Mouse (Mus musculus): ENCODE results near the gene Timm23. TPM values are rescaled to one million over a fixed set of nuclear protein-coding genes. Genes with fewer than 3 reads are reported as not detected.
A peak's percentile ranks its signal among the peaks of the same experiment; 100 is the strongest.

The Timm23 gene
- polyA plus RNA-seq, 1 experiment from 2014 or later: 315 TPM

DNA sequence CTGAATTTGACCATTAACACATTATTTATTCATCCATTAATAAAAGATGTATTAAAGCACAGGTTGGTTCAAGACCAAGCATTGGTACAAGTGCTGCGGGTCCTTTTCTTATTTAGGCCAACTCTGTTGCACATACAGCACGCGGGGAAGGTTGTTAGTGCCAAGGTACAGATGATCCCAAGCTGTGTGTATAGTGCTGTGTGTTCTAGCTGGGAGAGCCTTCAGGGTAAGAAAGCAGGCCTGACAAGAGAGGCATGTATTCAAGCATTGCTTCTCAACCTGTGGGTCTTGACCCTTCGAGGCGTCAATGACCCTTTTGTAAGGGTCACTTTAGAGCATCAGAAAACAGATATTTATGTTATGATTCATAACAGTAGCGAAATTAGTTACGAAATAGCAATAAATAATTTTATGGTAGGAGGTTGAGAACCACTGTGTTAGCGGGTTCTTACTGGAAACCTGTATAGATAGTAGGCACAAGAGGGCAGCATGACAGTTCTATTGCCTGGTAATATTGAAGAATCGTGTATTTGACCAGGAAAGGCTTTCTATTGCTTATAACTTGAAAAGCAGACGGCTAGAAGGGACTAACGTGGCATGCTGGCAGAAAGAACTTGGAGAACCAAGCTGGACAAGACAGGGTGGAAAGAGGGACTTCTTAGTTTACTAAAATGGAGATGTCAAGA, 38.4 kb downstream of the Timm23 start:
- Histone ChIP-seq H3K36me3 (replicated peaks; ENCODE audit: control insufficient read depth, insufficient read depth, low read depth, low read length) (no peaks in the 10 kb centered on the region), H3K9me3 (replicated peaks; ENCODE audit: control insufficient read depth, low read length) (no peaks in the 10 kb centered on the region), H3K27me3 (ENCODE audit: control insufficient read depth, insufficient read depth, low read length) (no peaks in the 10 kb centered on the region), H3K4me1 (ENCODE audit: control insufficient read depth, insufficient read depth, low read length) (0 out of 2 replicates have a peak, but pooled peaks cover 2% of the 10 kb centered on the region), H3K27ac (replicated peaks; ENCODE audit: low read depth, low read length) (no peak overlapping the region), H3K4me3 (ENCODE audit: low read depth, low read length) (no peak overlapping the region), H3K9ac (replicated peaks; ENCODE audit: low read length) (no peak overlapping the region), H3K4me2 (ENCODE audit: low read depth, low read length) (no peak overlapping the region)
- DNase-seq (ENCODE audit: low spot score): no peak
- 90% methylated on average over 11 of the region's 11 CpGs for WGBS
- ATAC-seq (replicated peaks; ENCODE audit: insufficient number of reproducible peaks, low FRiP score, low TSS enrichment, low read depth): no peak

DNA sequence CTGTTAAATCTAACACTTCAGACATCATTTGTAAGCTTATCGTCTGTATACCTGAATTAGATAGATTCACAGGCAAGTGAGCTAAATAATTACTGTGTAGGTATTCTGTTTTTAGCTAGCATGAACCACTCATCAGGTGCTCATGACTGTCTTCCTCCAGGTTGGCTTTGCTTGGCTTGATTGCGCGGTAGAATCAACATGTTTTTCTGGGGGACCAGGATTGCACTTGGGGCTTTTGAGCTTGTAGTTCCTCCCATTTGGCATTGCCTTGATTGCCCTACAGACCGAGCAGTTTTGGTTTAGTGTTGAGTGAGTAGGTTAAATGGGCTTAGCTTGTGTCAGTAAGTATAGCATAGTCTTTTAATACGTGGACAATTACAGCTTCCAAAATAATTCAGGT, 39.5 kb downstream of the Timm23 start:
- Histone ChIP-seq H3K27ac (replicated peaks; ENCODE audit: low read depth, low read length) (no peak overlapping the region), H3K27me3 (ENCODE audit: control insufficient read depth, insufficient read depth, low read length) (no peaks in the 10 kb centered on the region), H3K4me3 (ENCODE audit: low read depth, low read length) (no peak overlapping the region), H3K9me3 (replicated peaks; ENCODE audit: control insufficient read depth, low read length) (no peaks in the 10 kb centered on the region), H3K36me3 (replicated peaks; ENCODE audit: control insufficient read depth, insufficient read depth, low read depth, low read length) (no peaks in the 10 kb centered on the region), H3K4me1 (ENCODE audit: control insufficient read depth, insufficient read depth, low read length) (0 out of 2 replicates have a peak, but pooled peaks cover 2% of the 10 kb centered on the region), H3K9ac (replicated peaks; ENCODE audit: low read length) (no peak overlapping the region), H3K4me2 (ENCODE audit: low read depth, low read length) (no peak overlapping the region)
- WGBS: 92% methylated on average over 5 of the region's 5 CpGs
- no peak for DNase-seq (ENCODE audit: low spot score)
- ATAC-seq (replicated peaks; ENCODE audit: insufficient number of reproducible peaks, low FRiP score, low TSS enrichment, low read depth): no peak

GRCm38 (mm10) chr14:32161090-32161885, 40.4 kb downstream of the Timm23 start:
- 0 out of 2 replicates have a peak, but pooled peaks cover 2% of the 10 kb centered on the region for H3K4me1 ChIP-seq (ENCODE audit: control insufficient read depth, insufficient read depth, low read length)
- no peaks in the 10 kb centered on the region for H3K36me3 ChIP-seq (replicated peaks; ENCODE audit: control insufficient read depth, insufficient read depth, low read depth, low read length)
- no peak overlapping the region; the same call in 1 of the 2 replicates for H3K4me2 ChIP-seq (ENCODE audit: low read depth, low read length)
- H3K9me3 ChIP-seq (replicated peaks; ENCODE audit: control insufficient read depth, low read length): no peaks in the 10 kb centered on the region
- WGBS: 86% methylated on average over 12 of the region's 12 CpGs
- H3K9ac ChIP-seq (replicated peaks; ENCODE audit: low read length): no peak overlapping the region
- H3K27ac ChIP-seq (replicated peaks; ENCODE audit: low read depth, low read length): no peak overlapping the region
- no peak for ATAC-seq (replicated peaks; ENCODE audit: insufficient number of reproducible peaks, low FRiP score, low TSS enrichment, low read depth)
- DNase-seq (ENCODE audit: low spot score): no peak
- no peaks in the 10 kb centered on the region for H3K27me3 ChIP-seq (ENCODE audit: control insufficient read depth, insufficient read depth, low read length)
- H3K4me3 ChIP-seq (ENCODE audit: low read depth, low read length): no peak overlapping the region

- peak overlapping the region; percentile 87 for H3K4me2 ChIP-seq (ENCODE audit: low read depth, low read length)
- H3K27me3 ChIP-seq (ENCODE audit: control insufficient read depth, insufficient read depth, low read length): no peaks in the 10 kb centered on the region
- 40% methylated on average over 7 of the region's 7 CpGs for WGBS
- no peak for ATAC-seq (replicated peaks; ENCODE audit: insufficient number of reproducible peaks, low FRiP score, low TSS enrichment, low read depth)
- no peaks in the 10 kb centered on the region for H3K36me3 ChIP-seq (replicated peaks; ENCODE audit: control insufficient read depth, insufficient read depth, low read depth, low read length)
- H3K9me3 ChIP-seq (replicated peaks; ENCODE audit: control insufficient read depth, low read length): no peaks in the 10 kb centered on the region
- H3K9ac ChIP-seq (replicated peaks; ENCODE audit: low read length): peak overlapping the region; percentile 92
- no peak overlapping the region for H3K27ac ChIP-seq (replicated peaks; ENCODE audit: low read depth, low read length)
- H3K4me1 ChIP-seq (ENCODE audit: control insufficient read depth, insufficient read depth, low read length): 0 out of 2 replicates have a peak, but pooled peaks cover 2% of the 10 kb centered on the region
- no peak for DNase-seq (ENCODE audit: low spot score)
- peak overlapping the region; percentile 82 for H3K4me3 ChIP-seq (ENCODE audit: low read depth, low read length)
Observed at GRCm38 (mm10) chr14:32160563-32160962, 41.1 kb downstream of the Timm23 start.

DNA sequence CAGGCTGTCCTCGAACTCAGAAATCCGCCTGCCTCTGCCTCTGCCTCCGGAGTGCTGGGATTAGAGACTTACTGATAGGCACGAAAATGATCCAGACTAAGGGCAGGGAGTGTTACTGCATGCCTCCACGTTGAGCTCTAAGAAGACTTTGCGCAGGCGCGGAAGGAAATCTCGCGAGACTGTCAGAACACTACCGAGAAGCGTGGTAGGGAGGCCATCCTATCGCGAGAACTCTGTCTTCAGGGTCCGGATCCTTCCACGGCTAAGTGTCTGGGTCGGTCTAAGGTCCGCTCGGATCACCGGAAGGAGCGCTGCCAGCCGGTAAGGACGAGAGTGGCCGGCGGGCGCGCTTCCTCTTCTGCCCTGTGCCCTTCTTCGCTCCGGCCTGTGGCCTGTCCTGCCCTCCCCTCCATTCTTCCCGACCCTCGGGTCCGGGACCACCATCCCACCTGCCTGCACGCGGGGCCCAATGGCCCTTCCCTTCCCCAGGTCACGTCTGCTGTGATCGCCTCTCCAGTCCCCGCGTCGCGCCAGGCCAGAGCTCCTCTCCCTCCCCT, 41.9 kb downstream of the Timm23 start, which contains the start of gene Ncoa4:
Gene Ncoa4, plus strand, starts transcription at position 176 of the 557 bp plus-strand sequence.
- Histone ChIP-seq H3K27me3 (ENCODE audit: control insufficient read depth, insufficient read depth, low read length) (no peaks in the 10 kb centered on the region), H3K9ac (replicated peaks; ENCODE audit: low read length) (peak within 1 kb of the TSS; percentile 92), H3K9me3 (replicated peaks; ENCODE audit: control insufficient read depth, low read length) (no peaks in the 10 kb centered on the region), H3K36me3 (replicated peaks; ENCODE audit: control insufficient read depth, insufficient read depth, low read depth, low read length) (no peaks in the 10 kb centered on the region), H3K4me3 (ENCODE audit: low read depth, low read length) (peak within 1 kb of the TSS; percentile 82), H3K27ac (replicated peaks; ENCODE audit: low read depth, low read length) (peak within 1 kb of the TSS; percentile 35; the same call in 1 of the 2 replicates), H3K4me1 (ENCODE audit: control insufficient read depth, insufficient read depth, low read length) (0 out of 2 replicates have a peak, but pooled peaks cover 2% of the 10 kb centered on the region), H3K4me2 (ENCODE audit: low read depth, low read length) (peak within 1 kb of the TSS; percentile 87)
- DNase-seq (ENCODE audit: low spot score) (peak; percentile 100), ATAC-seq (replicated peaks; ENCODE audit: insufficient number of reproducible peaks, low FRiP score, low TSS enrichment, low read depth) (peak; percentile 95)
- WGBS: 0% methylated on average over 40 of the region's 40 CpGs

DNA sequence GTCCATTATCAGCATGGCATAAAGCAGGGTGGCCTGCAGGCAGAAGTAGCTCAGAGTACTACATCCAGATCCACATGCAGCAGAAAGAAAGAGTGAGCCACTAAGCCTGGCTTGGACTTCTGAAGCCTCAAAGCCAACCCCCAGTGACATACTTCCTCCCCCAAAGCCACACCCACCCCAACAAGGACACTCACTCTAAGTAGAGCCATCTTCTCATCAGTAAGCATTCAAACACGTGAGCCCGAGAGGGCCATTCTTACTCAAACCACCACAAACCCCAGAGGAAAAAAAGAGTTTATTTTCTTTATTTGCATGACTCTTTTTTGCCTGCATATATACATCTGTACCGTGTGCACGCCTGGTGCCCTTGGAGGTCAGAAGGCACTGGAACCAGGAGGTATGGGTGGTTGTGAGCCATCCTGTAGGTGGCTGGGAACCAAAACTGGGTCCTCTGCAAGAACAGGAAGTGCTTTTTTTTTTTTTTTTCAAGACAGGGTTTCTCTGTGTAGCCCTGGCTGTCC, 42.5 kb downstream of the Timm23 start:
- 0 out of 2 replicates have a peak, but pooled peaks cover 2% of the 10 kb centered on the region for H3K4me1 ChIP-seq (ENCODE audit: control insufficient read depth, insufficient read depth, low read length)
- H3K9me3 ChIP-seq (replicated peaks; ENCODE audit: control insufficient read depth, low read length): no peaks in the 10 kb centered on the region
- H3K9ac ChIP-seq (replicated peaks; ENCODE audit: low read length): peak overlapping the region; percentile 92
- peak overlapping the region; percentile 34 for H3K4me2 ChIP-seq (ENCODE audit: low read depth, low read length)
- peak; percentile 68 for ATAC-seq (replicated peaks; ENCODE audit: insufficient number of reproducible peaks, low FRiP score, low TSS enrichment, low read depth)
- 35% methylated on average over 4 of the region's 4 CpGs for WGBS
- no peak for DNase-seq (ENCODE audit: low spot score)
- no peaks in the 10 kb centered on the region for H3K27me3 ChIP-seq (ENCODE audit: control insufficient read depth, insufficient read depth, low read length)
- peak overlapping the region; percentile 82 for H3K4me3 ChIP-seq (ENCODE audit: low read depth, low read length)
- H3K27ac ChIP-seq (replicated peaks; ENCODE audit: low read depth, low read length): no peak overlapping the region
- no peaks in the 10 kb centered on the region for H3K36me3 ChIP-seq (replicated peaks; ENCODE audit: control insufficient read depth, insufficient read depth, low read depth, low read length)

GRCm38 (mm10) chr14:32154758-32155157, 46.9 kb downstream of the Timm23 start:
- no peak overlapping the region for H3K9ac ChIP-seq (replicated peaks; ENCODE audit: low read length)

More at GRCm38 (mm10) chr14:32154758-32155157, 46.9 kb downstream of the Timm23 start:
- Histone ChIP-seq H3K4me1 (ENCODE audit: control insufficient read depth, insufficient read depth, low read length) (no peaks in the 10 kb centered on the region), H3K9me3 (replicated peaks; ENCODE audit: control insufficient read depth, low read length) (no peaks in the 10 kb centered on the region), H3K4me2 (ENCODE audit: low read depth, low read length) (no peak overlapping the region), H3K27ac (replicated peaks; ENCODE audit: low read depth, low read length) (no peak overlapping the region), H3K36me3 (replicated peaks; ENCODE audit: control insufficient read depth, insufficient read depth, low read depth, low read length) (no peaks in the 10 kb centered on the region), H3K4me3 (ENCODE audit: low read depth, low read length) (no peak overlapping the region), H3K27me3 (ENCODE audit: control insufficient read depth, insufficient read depth, low read length) (no peaks in the 10 kb centered on the region)
- 92% methylated on average over 6 of the region's 6 CpGs for WGBS
- DNase-seq (ENCODE audit: low spot score): no peak
- ATAC-seq (replicated peaks; ENCODE audit: insufficient number of reproducible peaks, low FRiP score, low TSS enrichment, low read depth): no peak

Measured in embryonic facial prominence, embryonic 11.5 days (tissue).